Mouse (Mus musculus) left cerebral cortex, postnatal 25 days (tissue): Measurements from ENCODE around the gene Dhodh. TPM values are rescaled to one million over a fixed set of nuclear protein-coding genes. Genes with fewer than 3 reads are reported as not detected.

Experiments
- DNase-seq, 2 experiments: peaks; one replicate each; pipeline ENCODE4 v3.0.0; 2022; ENCODE audit warnings: low spot score in 2 of 2, mixed read lengths in 1 of 2
- intact Hi-C: fragments of 180-260 bp; cut with DNase I; formaldehyde crosslinking; loops from one replicate; pipeline ENCODE4 v1.15.1; 2025
- total RNA-seq, 2 experiments: library from RNA; stranded (reverse); gene quantifications; 2 replicates each; pipeline ENCODE4 v1.2.3; 2021

Gene Dhodh
- 10 to 100 TPM; 15.2 to 18.1 TPM for total RNA-seq

DNA sequence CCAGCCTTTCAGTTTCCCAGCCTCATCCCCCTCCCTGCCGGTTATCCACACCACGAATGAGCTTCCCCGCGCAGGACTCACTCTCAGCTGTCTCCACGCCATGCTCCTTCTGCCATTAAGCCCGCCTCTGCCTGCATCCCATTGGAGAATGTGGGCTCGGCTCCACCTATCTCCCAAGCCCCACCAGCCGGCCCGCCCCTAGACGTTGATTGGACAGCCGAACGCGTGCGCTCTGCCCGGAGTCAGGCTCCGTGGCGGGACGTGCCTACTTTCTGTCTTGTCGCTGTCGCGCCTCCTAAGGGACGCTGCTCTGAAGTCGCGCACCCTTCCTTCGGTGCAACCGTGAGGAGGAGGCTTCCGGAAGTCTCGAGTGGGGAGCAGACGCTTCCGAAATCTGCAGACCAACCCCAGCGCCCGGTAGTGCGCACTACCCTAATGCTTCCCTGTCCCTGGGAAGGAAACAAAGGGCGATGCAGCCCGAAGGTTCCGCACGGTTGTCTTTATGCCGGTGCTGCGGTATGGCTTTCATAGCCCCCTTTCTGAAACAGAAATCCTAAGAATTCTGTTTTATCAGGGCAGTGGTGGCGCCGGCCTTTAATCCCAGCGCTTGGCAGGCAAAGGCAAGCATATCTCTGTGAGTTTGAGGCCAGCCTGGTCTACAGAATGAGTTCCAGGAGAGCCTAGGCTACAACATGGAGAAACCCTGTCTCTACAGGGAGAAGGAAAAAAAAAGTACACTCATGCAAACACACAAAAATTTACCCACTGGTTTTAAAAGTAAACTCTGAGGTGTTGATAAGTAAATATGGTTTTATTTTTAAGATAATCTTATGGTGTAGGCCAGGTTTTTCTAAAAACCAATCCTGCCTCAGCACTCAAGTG is at the start of gene Dhodh:
Gene Dhodh, minus strand, starts transcription at position 403 of the 882 bp plus-strand sequence.
- intact Hi-C loops = loop anchor here (2.0 to 5.0 kb wide), 3 partner anchors 44 to 99 kb away; partner anchors contain the start of genes Dhx38, Ist1, Txnl4b and Zfp821
- DNase-seq = peak; percentile 96 to 99

DNA sequence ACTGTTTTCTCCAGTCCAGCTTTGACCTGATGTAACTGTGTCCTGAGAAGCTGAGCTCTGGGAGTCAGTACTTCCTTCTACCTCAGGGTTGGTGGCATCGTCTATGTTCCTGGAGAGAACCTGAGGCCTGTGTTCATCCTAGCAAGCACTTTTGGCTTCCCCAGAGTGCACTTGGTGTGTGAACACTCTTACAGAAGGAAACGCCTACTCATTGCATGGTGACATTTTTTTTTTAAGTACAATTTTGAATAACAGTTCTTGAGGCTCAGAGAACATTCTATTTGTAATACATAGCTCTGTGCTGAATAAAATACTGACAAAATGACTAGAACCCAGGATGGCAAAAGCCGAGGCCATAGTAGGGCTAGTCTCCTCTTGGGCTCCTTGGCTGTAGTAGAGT is 48.4 kb upstream of the Dhodh start:
- DNase-seq = peak in 1 of 2 experiments; percentile 71
- intact Hi-C loops = no loop called here

DNA sequence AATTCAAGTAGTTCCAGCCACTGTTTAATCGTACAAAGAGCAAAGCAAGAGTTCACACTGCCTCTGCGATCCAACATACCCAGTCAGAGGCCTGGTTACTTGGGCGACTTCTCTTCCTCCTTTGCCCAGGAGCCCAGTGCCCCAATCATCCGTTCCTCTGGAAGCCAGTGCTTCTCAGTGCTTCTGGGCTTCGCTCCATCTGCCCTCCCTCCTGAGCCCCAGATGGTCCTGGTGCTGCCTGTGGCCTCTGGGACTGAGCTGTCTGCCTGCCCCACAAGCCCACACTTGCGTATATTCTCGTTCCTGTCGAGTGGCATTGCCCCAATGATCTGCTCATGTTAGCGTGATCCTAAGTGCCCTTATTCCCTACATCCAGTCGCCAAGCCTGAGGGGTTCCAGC is 42.3 kb upstream of the Dhodh start:
- no peak for DNase-seq
- intact Hi-C loops = no loop called here

DNA sequence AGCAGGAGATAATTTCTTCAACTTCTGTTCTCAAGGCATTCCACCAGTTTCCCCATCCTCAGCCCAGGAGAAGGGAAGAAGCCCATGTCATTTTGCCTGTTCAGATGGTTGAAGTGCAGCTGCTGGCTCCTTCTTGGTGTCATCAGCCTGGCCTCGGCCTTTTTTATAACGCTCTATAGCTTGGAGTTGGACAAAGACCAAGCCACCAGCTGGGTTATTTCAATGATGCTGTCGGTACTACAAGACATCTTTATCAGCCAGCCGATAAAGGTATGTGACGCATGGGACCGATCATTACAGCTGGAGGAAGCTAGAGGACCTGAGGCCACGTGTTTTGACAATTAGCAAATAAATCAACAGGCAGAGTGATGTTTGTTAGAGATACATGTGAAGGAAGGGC is 40.0 kb upstream of the Dhodh start:
- no peak for DNase-seq
- intact Hi-C loops = no loop called here

DNA sequence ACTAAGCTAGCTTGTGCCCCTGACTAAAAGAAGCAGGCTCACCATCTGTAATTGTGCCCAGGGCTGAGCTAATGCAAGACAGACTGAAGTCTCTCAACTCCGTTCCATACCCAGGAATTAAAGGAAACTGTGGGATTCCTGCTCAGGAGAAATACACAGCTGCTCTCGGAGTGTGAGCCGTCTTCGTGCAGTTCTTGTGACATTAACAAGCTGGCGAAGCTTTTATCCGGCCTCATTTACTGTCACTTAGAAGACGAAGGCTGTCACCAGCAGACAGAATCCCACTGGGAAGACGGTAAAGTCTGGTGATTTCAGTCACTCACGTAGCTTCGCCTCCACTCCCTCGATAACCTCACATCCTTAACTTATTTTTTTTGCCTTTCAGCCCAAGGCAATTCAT is 38.9 kb upstream of the Dhodh start:
- intact Hi-C loops = no loop called here
- DNase-seq = peak in 1 of 2 experiments; percentile 22

DNA sequence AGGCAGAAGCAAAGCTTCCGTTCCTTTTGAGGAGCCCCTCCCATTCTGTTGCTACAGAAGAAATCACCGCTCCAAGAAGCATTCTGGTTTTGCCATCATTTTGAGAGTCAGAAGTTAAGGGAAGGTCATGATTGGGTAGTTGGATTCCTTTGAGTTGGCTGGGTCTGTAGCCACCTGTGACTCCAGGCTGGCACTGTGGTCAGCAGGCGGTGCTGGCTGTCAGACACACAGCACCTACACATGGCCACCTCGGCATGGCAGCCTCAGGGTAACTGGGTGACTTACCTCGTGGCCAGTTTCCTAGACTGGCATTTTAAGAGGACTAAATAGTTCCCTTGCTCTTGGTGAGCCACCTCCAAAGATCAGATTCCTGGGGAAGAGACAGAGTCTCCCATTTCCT is 32.8 kb upstream of the Dhodh start:
- no peak for DNase-seq
- intact Hi-C loops = no loop called here

DNA sequence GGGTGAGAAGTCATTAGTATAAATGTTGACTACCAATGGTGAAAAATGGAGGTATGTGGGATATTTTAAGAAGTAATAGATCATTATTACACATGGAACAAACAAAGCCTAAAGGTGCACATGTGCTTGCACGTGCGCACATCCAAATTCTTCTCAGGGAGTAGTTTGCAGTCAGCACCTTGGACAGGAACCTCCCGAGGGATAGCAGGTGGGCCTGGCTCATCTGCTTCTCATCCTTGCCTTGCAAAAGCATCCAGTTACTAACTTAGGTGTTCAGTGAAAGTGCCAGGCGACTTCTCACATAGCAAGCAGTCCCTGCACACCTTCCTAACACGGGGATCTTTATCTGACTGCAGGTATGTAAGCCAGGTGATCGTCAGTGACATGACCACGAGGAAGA is 31.9 kb upstream of the Dhodh start:
- intact Hi-C loops = no loop called here
- no peak for DNase-seq

DNA sequence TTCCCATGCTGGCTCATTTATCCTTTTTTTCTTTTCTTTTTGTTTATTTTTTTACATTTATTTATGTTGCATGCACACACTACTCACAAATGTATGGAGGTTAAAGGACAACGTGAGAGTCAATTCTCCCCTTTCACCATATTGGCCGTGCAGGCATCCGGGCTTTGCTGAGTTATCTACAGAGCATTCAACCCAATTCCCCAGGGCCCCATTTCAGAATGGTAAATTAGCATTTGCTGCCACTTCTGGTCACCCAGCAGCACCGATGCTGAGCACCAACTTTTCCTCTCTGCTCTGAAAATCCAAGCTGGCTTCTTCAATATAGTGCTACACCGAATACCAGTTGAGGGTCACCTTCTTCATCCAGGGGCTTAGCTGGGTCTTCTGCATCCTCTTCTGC is 30.4 kb upstream of the Dhodh start:
- no peak for DNase-seq
- intact Hi-C loops = no loop called here

DNA sequence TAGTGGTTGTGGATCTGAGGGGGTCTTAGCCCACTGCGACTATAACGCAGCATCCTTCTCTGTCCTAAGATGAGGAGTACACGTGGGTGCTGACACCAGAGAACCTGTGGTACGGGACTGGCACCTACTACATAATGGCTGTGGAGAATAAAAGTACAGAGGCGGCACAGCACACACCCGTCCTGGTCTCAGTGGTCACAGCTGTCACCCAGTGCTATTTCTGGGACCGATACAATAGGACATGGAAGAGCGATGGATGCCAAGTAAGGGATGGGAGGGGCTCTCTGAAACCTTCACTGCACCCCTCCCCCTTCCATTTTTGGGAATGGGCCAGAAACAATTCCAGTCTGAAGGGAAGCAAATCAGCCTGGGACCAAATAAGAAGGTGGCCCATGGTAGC is 26.7 kb upstream of the Dhodh start:
- intact Hi-C loops = no loop called here
- no peak for DNase-seq

DNA sequence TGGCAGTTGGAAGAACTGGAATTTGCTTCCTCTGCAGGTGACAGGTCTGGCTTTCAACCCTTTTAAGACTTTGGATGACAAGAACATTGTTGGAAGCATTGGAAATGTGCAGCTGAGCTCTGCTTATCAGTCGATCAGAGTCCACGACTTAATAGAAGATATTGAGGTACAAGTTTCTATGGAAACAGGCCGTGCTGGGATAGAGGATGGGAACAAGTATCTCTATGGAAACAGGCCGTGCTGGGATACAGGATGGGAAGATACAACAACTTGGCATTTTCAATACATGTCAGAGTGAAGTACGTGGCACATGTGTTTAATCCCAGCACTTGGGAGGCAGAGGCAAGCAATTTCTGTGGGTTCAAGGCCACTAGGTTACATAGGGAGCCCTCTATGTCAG is 24.0 kb upstream of the Dhodh start:
- intact Hi-C loops = no loop called here
- no peak for DNase-seq

DNA sequence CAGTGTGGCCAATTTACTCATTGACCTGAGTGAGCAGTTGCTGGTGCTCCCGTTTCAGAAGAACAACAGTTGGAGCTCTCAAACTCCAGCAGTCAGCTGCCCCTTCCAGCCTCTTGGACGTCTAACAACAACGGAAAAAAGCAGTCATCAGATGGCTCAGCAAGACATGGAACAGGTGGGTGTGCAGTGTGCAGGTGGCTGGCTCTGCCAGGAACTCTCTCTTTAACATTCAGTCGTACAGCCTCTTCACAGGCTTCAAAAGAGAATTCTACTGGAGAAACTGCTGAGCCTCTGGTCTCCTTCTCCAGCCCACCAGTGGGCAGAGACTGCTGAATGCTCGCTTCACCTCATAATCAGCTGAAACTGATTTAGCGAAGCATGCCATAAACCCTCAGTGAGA is 20.2 kb upstream of the Dhodh start:
- intact Hi-C loops = no loop called here
- peak in 1 of 2 experiments; percentile 67 for DNase-seq

DNA sequence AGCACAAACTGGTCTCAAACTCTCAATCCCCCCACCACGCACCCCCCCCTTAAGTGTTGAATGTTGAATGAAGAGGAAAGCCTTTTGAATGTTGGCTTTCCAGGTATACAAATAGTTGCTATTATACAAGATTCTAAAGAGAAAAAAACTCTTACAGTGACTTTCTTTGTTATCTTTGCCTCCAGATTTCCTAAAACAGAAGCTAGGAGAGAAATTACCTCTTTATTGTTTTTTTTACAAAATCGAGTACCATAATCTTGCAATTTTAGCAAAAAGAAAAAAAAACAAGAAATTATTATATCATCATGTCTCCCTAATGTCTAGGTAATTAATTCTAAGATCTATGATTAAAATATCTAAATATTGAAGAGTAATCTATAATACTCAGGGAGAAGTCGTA is 7.1 kb upstream of the Dhodh start:
- intact Hi-C loops = no loop called here
- DNase-seq = no peak

DNA sequence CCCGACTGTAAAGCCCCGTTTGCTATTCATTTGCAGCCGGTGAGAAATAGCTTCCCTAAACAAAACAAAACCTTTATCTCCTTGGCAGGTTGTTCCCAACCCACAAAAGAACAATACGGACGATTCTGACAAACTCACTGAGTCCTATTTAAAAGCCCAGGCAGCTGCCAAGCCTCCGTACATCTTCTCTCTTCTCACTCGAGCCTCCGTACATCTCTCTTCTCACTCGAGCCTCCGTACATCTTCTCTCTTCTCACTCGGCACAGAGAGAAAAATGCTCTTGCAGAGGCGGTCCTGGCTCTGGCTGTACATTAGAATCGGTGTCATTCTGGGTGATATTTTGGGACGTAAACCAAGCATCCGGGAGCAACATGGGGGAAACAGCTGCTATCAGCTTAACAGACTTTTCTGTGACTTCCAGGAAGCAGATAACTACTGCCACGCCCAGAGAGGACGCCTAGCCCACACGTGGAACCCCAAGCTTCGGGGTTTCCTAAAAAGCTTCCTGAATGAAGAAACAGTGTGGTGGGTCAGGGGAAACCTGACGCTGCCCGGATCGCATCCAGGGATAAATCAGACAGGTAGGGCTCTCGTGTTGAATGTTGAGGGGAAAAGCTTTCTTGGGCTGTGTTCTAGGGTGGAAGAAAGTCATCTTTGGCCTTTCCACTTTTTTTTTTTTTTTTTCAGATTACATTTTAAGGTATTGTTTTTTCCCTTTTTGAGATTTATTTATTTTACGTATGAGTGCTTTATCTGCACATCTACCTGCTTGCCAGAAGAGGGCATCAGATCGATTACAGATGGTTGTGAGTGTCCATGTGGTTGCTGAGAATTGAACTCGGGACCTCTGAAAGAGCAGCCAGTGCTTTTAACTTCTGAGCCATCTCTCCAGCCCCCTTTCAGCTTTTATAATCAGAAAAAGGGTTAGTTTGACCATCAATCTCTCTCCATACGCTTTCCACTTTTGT is 6.1 kb upstream of the Dhodh start, which contains the start of gene Pkd1l3:
Gene Pkd1l3, plus strand, starts transcription at position 275 of the 968 bp plus-strand sequence.
- DNase-seq = peak in 1 of 2 experiments; percentile 58

DNA sequence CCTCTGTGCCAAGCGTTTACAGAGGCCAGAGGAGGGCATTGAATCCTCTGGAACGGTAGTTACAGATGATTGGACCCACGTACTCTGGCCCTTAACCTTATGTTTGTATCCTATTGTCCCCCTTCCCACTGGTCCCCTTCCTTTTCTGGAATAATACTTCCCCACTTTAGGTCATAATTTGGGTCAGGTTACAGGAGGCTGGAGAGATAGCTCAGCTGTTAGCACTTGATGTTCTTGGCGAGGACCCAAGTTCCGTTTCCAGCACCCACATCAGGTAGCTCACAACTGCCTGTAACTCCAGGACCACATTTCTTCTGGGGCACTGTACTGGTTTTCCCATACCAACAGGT is 655 bp upstream of the Dhodh start:
- intact Hi-C loops = loop anchor here (2.0 to 5.0 kb wide), 3 partner anchors 44 to 98 kb away; partner anchors contain the start of genes Dhx38, Ist1, Txnl4b and Zfp821
- peak in 1 of 2 experiments; percentile 8 for DNase-seq

More for the DNA sequence above, 6.1 kb upstream of the Dhodh start, which contains the start of gene Pkd1l3:
- intact Hi-C loops = no loop called here

DNA sequence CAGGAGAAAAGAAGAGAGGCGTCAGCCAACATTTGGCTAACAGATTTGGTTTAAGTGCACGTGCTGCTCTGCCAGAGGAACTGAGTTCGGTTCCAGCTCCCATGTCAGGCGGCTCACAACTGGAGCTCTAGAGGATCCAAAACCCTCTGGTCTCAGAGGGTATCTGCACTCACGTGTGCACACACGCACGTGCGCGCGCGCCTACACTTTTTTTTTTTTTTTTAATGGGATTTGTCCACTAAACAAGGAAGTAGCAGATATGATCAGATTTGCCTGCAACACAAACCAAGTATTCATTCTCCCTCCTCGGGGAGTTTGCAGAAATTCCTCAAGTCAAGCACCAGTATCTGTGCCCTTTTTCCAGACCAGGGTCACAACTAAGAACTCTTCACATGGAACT is 823 bp downstream of the Dhodh start:
- peak in 1 of 2 experiments; percentile 9 for DNase-seq

DNA sequence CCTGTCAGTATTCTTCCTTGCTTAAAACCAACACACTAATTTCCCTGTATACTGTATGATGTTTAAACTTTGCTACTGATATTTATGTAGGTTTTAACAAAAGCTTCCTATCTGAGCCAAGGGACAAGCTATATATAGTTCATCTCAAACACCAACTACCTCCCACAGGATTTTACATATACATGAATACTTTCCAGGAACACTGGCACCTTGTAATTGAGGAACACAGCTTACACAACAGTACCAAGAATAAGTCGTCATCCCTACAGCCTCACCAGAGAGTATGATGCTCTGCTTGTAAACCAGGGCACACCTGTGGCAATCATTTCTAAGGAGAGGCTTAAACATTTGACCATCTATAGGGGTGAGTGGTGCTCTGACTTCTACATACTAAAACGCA is 1.7 kb downstream of the Dhodh start:
- intact Hi-C loops = loop anchor here (5.0 kb wide), 2 partner anchors 86 to 101 kb away; partner anchors contain the start of genes Ist1 and Zfp821
- peak in 1 of 2 experiments; percentile 30 for DNase-seq

More for the DNA sequence above, 823 bp downstream of the Dhodh start:
- intact Hi-C loops = loop anchor here (2.0 to 5.0 kb wide), 3 partner anchors 43 to 100 kb away; partner anchors contain the start of genes Dhx38, Ist1, Txnl4b and Zfp821

DNA sequence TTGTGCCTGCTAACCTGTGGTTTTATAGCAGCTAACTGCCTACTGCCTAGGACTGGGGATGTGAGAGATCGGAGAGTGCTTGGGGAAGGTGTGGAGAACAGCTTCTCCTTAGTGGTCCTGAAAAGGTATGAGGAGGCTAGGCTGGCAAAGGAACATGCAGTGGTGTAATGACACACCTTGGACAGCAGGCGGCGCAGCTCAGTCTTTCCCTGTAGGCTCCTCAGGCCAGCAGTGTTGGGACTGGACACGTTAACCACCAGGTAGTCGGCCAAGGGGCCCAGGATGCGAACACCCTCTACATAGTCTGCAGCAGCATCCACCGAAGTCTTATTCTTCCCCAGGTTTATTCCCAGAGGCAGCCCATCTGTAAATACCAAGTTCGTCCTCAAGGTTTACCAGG is 12.6 kb downstream of the Dhodh start:
- DNase-seq = peak; percentile 21 to 29

DNA sequence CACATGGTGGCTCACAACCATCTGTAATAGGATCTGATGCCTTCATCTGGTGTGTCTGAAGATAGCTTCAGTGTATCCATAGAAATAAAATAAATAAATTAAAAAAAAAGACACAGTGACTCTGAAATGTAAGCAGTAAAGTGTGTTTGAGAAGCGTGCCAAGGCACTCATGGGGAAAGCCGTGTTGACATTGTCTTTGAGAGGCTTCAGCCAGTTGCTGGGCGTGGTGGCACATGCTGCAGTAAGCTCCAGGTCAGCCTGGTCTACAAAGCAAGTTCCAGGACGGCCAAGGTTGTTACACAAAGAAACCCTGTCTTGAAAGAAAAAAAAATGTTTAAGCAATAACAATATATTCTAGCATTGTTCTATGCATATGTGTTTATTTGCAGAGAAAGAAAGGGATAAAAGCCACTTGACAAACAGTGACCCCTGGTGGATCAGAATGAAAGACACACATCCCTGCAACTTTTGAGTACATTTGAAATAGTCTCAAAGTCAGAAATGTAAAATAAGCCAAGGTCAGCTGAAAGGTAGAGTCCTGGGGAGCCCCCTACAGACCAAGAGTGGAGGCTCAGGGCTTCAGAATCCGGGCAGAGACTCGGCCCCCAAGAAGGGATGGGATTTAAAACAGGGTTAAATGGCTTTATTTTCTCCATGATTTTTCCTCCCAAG is 15.2 kb downstream of the Dhodh start:
- intact Hi-C loops = no loop called here
- peak in 1 of 2 experiments; percentile 32 for DNase-seq

More for the DNA sequence above, 12.6 kb downstream of the Dhodh start:
- intact Hi-C loops = no loop called here

DNA sequence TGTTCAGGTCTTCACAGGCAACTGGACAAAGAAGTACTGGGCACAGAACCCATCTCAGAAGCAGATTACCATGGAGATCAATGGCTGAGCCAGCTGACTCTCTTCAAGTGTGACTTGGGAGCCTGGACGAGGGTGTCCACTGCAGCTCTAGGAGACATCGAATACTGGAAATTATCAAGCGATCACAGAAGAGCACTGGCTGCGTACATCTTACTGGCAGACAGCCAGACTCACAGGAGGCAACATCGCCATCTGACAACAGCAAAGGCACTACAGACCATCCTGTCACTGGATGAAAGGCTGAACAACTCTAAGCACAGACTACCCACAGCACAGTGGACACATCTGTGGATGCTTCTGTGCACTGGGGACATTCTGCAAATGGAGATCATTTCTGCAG is 16.3 kb downstream of the Dhodh start:
- intact Hi-C loops = no loop called here

More for the DNA sequence above, 16.3 kb downstream of the Dhodh start:
- DNase-seq = no peak
